Mouse (Mus musculus) midbrain, postnatal 0 days (tissue): ENCODE measurements around the gene Olfr1095. TPM values are rescaled to one million over a fixed set of nuclear protein-coding genes. Genes with fewer than 3 reads are reported as not detected.

ENCODE experiments used
- ATAC-seq: fragments of 200-750 bp; cut with Nextera tagmentation; 2 replicates; pipeline ENCODE4 v1.8.0; 2017; ENCODE audit warnings: moderate number of reproducible peaks, mild to moderate bottlenecking, moderate TSS enrichment, moderate library complexity; ENCODE audit not compliant: low FRiP score
- DNase-seq: peaks from one replicate; pipeline ENCODE4 v3.0.0-alpha.2; 2015; ENCODE audit warnings: low spot score
- H3K27ac ChIP-seq: fragments of 300-500 bp; sonication (generic); 2 replicates; pipeline ENCODE4 v1.5.1; 2014; ENCODE audit warnings: low read depth, mild to moderate bottlenecking, low read length, mixed read lengths
- H3K27me3 ChIP-seq: fragments of 300-500 bp; sonication (generic); 2 replicates; pipeline ENCODE4 v1.6.1; 2014; ENCODE audit warnings: low read length, control low read depth, mixed read lengths; ENCODE audit not compliant: insufficient read depth
- H3K36me3 ChIP-seq: fragments of 300-500 bp; sonication (generic); 2 replicates; pipeline ENCODE4 v1.6.1; 2014; ENCODE audit warnings: low read length, control low read depth, mixed read lengths; ENCODE audit not compliant: insufficient read depth
- H3K4me1 ChIP-seq: fragments of 300-500 bp; sonication (generic); 2 replicates; pipeline ENCODE4 v1.6.1; 2014; ENCODE audit warnings: mild to moderate bottlenecking, control low read depth, antibody characterized with exemption, low read length, mixed read lengths; ENCODE audit not compliant: insufficient read depth
- H3K4me2 ChIP-seq: fragments of 300-500 bp; sonication (generic); 2 replicates; pipeline ENCODE4 v1.6.1; 2014; ENCODE audit warnings: low read depth, mild to moderate bottlenecking, low read length, mixed read lengths; ENCODE audit not compliant: poor library complexity, severe bottlenecking
- H3K4me3 ChIP-seq: fragments of 300-500 bp; sonication (generic); 2 replicates; pipeline ENCODE4 v1.5.1; 2014; ENCODE audit warnings: low read depth, mild to moderate bottlenecking, low read length, moderate library complexity
- H3K9ac ChIP-seq: fragments of 300-500 bp; sonication (generic); replicated peaks from 2 replicates; pipeline ENCODE4 v1.6.1; 2014; ENCODE audit warnings: mild to moderate bottlenecking, low read length, moderate library complexity, mixed read lengths; ENCODE audit not compliant: poor library complexity, severe bottlenecking
- H3K9me3 ChIP-seq: fragments of 300-500 bp; sonication (generic); 2 replicates; pipeline ENCODE4 v1.6.1; 2016; ENCODE audit warnings: low read length, control low read depth
- CTCF ChIP-seq: IDR thresholded peaks from 2 replicates; pipeline ENCODE4 v1.5.1; 2016; ENCODE audit warnings: antibody characterized with exemption, mild to moderate bottlenecking
- WGBS: fragments of 180-500 bp; shearing (Covaris S2); extraction: QIAGEN DNeasy Blood & Tissue Kit; methylation state at CpG from one replicate; pipeline ENCODE4 v1.1.7; 2014; 5-methylcytosine and 5-hydroxymethylcytosine counted together
- polyA plus RNA-seq: library from polyadenylated mRNA; unstranded; fragments of >200 nt; fragmentation: Nextera tagmentation; extraction: Ambion mirVana; gene quantifications from 2 replicates; pipeline ENCODE4 v1.2.1, GENCODE M21; 2015
- total RNA-seq: library from RNA; depleted of rRNA; stranded (reverse); fragments of >200 nt; gene quantifications from 2 replicates; pipeline ENCODE4 v1.2.3, GENCODE M21; 2014; rRNA removed

Olfr1095 gene
- total RNA-seq (not detected in 2 replicates), polyA plus RNA-seq (not detected in 2 replicates)

- no peaks in the 10 kb centered on the region for H3K9me3 ChIP-seq
- no peaks in the 10 kb centered on the region for H3K27me3 ChIP-seq
- no peak for TF ChIP-seq CTCF
- no peaks in the 10 kb centered on the region for H3K36me3 ChIP-seq
- H3K4me2 ChIP-seq: no peak within 1 kb of the TSS
- DNase-seq: no peak
- no peaks in the 10 kb centered on the region for H3K4me1 ChIP-seq
- H3K27ac ChIP-seq: no peak within 1 kb of the TSS
- no peak within 1 kb of the TSS for H3K4me3 ChIP-seq
- no peak for ATAC-seq
- WGBS: 90% methylated on average over 3 of the region's 3 CpGs
- no peak within 1 kb of the TSS for H3K9ac ChIP-seq
Observed at GRCm38 (mm10) chr2:86851596-86851995, at the start of gene Olfr1095. Gene Olfr1095, minus strand, starts transcription at chr2:86851696.

GRCm38 (mm10) chr2:86892116-86892515 is 40.6 kb upstream of the Olfr1095 start, which contains the start of gene Olfr1097:
Gene Olfr1097, minus strand, starts transcription at chr2:86892216.
- H3K36me3 ChIP-seq: no peaks in the 10 kb centered on the region
- H3K9me3 ChIP-seq: no peaks in the 10 kb centered on the region
- H3K27me3 ChIP-seq: no peaks in the 10 kb centered on the region
- no peak for ATAC-seq
- no peak within 1 kb of the TSS for H3K9ac ChIP-seq
- 92% methylated on average over 1 of the region's 1 CpGs for WGBS
- H3K4me1 ChIP-seq: no peaks in the 10 kb centered on the region
- H3K27ac ChIP-seq: no peak within 1 kb of the TSS
- no peak within 1 kb of the TSS for H3K4me2 ChIP-seq
- TF ChIP-seq CTCF: no peak
- DNase-seq: no peak
- H3K4me3 ChIP-seq: no peak within 1 kb of the TSS

- no peak for DNase-seq
- Histone ChIP-seq H3K27me3 (no peaks in the 10 kb centered on the region), H3K36me3 (no peaks in the 10 kb centered on the region), H3K9me3 (no peaks in the 10 kb centered on the region), H3K4me1 (no peaks in the 10 kb centered on the region), H3K9ac (no peak within 1 kb of the TSS), H3K4me2 (no peak within 1 kb of the TSS), H3K4me3 (no peak within 1 kb of the TSS), H3K27ac (no peak within 1 kb of the TSS)
- ATAC-seq: no peak
- 58% methylated on average over 1 of the region's 1 CpGs for WGBS
- TF ChIP-seq CTCF: no peak
Observed at GRCm38 (mm10) chr2:86874702-86875101, 23.2 kb upstream of the Olfr1095 start, which contains the start of gene Gm13723. Gene Gm13723, minus strand, starts transcription at chr2:86874802.

- no peak for TF ChIP-seq CTCF
- no peak within 1 kb of the TSS for H3K27ac ChIP-seq
- no peak for ATAC-seq
- H3K36me3 ChIP-seq: no peaks in the 10 kb centered on the region
- no peak within 1 kb of the TSS for H3K9ac ChIP-seq
- no peak within 1 kb of the TSS for H3K4me3 ChIP-seq
- no peaks in the 10 kb centered on the region for H3K4me1 ChIP-seq
- H3K27me3 ChIP-seq: no peaks in the 10 kb centered on the region
- no peaks in the 10 kb centered on the region for H3K9me3 ChIP-seq
- no peak for DNase-seq
- H3K4me2 ChIP-seq: no peak within 1 kb of the TSS
Observed at GRCm38 (mm10) chr2:86824363-86824762, 27.1 kb downstream of the Olfr1095 start, which contains the start of gene Olfr1094. Gene Olfr1094, plus strand, starts transcription at chr2:86824663.

- H3K9me3 ChIP-seq: no peaks in the 10 kb centered on the region
- H3K4me2 ChIP-seq: no peak within 1 kb of the TSS
- DNase-seq (no peak), ATAC-seq (no peak)
- no peaks in the 10 kb centered on the region for H3K4me1 ChIP-seq
- no peak within 1 kb of the TSS for H3K27ac ChIP-seq
- H3K4me3 ChIP-seq: no peak within 1 kb of the TSS
- no peaks in the 10 kb centered on the region for H3K36me3 ChIP-seq
- no peak for TF ChIP-seq CTCF
- H3K9ac ChIP-seq: no peak within 1 kb of the TSS
- H3K27me3 ChIP-seq: no peaks in the 10 kb centered on the region
Observed at GRCm38 (mm10) chr2:86809918-86810317, 41.6 kb downstream of the Olfr1095 start, which contains the start of gene Olfr141. Gene Olfr141, minus strand, starts transcription at chr2:86810018.

Other genes with a start within 250 kb of the Olfr1095 start
- gene Olfr1084, start 212.0 kb downstream of the Olfr1095 start, total RNA-seq: not detected in 2 replicates
- not detected in 2 replicates for gene Olfr1084, start 212.0 kb downstream of the Olfr1095 start, polyA plus RNA-seq
- gene Olfr1085, start 189.7 kb downstream of the Olfr1095 start, total RNA-seq: not detected in 2 replicates
- gene Olfr1085, start 189.7 kb downstream of the Olfr1095 start, polyA plus RNA-seq: not detected in 2 replicates
- gene Olfr1086, start 171.6 kb downstream of the Olfr1095 start, total RNA-seq: not detected in 2 replicates
- gene Olfr1086, start 171.6 kb downstream of the Olfr1095 start, polyA plus RNA-seq: not detected in 2 replicates
- gene Olfr1087, start 153.3 kb downstream of the Olfr1095 start, total RNA-seq: not detected in 2 replicates
- gene Olfr1087, start 153.3 kb downstream of the Olfr1095 start, polyA plus RNA-seq: not detected in 2 replicates
- not detected in 2 replicates for gene Olfr1089, start 118.0 kb downstream of the Olfr1095 start, total RNA-seq
- gene Olfr1089, start 118.0 kb downstream of the Olfr1095 start, polyA plus RNA-seq: not detected in 2 replicates
- not detected in 2 replicates for gene Olfr1090, start 92.7 kb downstream of the Olfr1095 start, total RNA-seq
- not detected in 2 replicates for gene Olfr1090, start 92.7 kb downstream of the Olfr1095 start, polyA plus RNA-seq
- gene Olfr1093, start 69.2 kb downstream of the Olfr1095 start, total RNA-seq: not detected in 2 replicates
- not detected in 2 replicates for gene Olfr1093, start 69.2 kb downstream of the Olfr1095 start, polyA plus RNA-seq
- not detected in 2 replicates for gene Olfr141, start 41.7 kb downstream of the Olfr1095 start, total RNA-seq
- gene Olfr141, start 41.7 kb downstream of the Olfr1095 start, polyA plus RNA-seq: not detected in 2 replicates
- gene Olfr1094, start 27.0 kb downstream of the Olfr1095 start, total RNA-seq: not detected in 2 replicates
- gene Olfr1094, start 27.0 kb downstream of the Olfr1095 start, polyA plus RNA-seq: not detected in 2 replicates
- not detected in 2 replicates for gene Gm13723, start 23.1 kb upstream of the Olfr1095 start, total RNA-seq
- not detected in 2 replicates for gene Gm13723, start 23.1 kb upstream of the Olfr1095 start, polyA plus RNA-seq
- not detected in 2 replicates for gene Olfr1097, start 40.5 kb upstream of the Olfr1095 start, total RNA-seq
- not detected in 2 replicates for gene Olfr1097, start 40.5 kb upstream of the Olfr1095 start, polyA plus RNA-seq
- not detected in 2 replicates for gene Olfr1098, start 72.8 kb upstream of the Olfr1095 start, total RNA-seq
- not detected in 2 replicates for gene Olfr1098, start 72.8 kb upstream of the Olfr1095 start, polyA plus RNA-seq
- gene Olfr1099, start 109.0 kb upstream of the Olfr1095 start, total RNA-seq: not detected in 2 replicates
- gene Olfr1099, start 109.0 kb upstream of the Olfr1095 start, polyA plus RNA-seq: not detected in 2 replicates
- not detected in 2 replicates for gene Olfr1100, start 128.3 kb upstream of the Olfr1095 start, total RNA-seq
- not detected in 2 replicates for gene Olfr1100, start 128.3 kb upstream of the Olfr1095 start, polyA plus RNA-seq
- gene Olfr1101, start 139.5 kb upstream of the Olfr1095 start, total RNA-seq: not detected in 2 replicates
- not detected in 2 replicates for gene Olfr1101, start 139.5 kb upstream of the Olfr1095 start, polyA plus RNA-seq
- not detected in 2 replicates for gene Olfr1102, start 146.7 kb upstream of the Olfr1095 start, total RNA-seq
- not detected in 2 replicates for gene Olfr1102, start 146.7 kb upstream of the Olfr1095 start, polyA plus RNA-seq
- gene Olfr1104, start 175.4 kb upstream of the Olfr1095 start, total RNA-seq: not detected in 2 replicates
- not detected in 2 replicates for gene Olfr1104, start 175.4 kb upstream of the Olfr1095 start, polyA plus RNA-seq
- not detected in 2 replicates for gene Olfr1105, start 184.8 kb upstream of the Olfr1095 start, total RNA-seq
- not detected in 2 replicates for gene Olfr1105, start 184.8 kb upstream of the Olfr1095 start, polyA plus RNA-seq
- not detected in 2 replicates for gene Olfr1106, start 200.6 kb upstream of the Olfr1095 start, total RNA-seq
- not detected in 2 replicates for gene Olfr1106, start 200.6 kb upstream of the Olfr1095 start, polyA plus RNA-seq
- not detected in 2 replicates for gene Olfr1107, start 224.1 kb upstream of the Olfr1095 start, total RNA-seq
- not detected in 2 replicates for gene Olfr1107, start 224.1 kb upstream of the Olfr1095 start, polyA plus RNA-seq
- gene Olfr1109, start 244.3 kb upstream of the Olfr1095 start, total RNA-seq: not detected in 2 replicates
- gene Olfr1109, start 244.3 kb upstream of the Olfr1095 start, polyA plus RNA-seq: not detected in 2 replicates